Mouse (Mus musculus) gastrocnemius, postnatal 36 days (tissue): Measurements from ENCODE around the gene Pot1b. TPM values are rescaled to one million over a fixed set of nuclear protein-coding genes. Genes with fewer than 3 reads are reported as not detected.
A peak's percentile ranks its signal among the peaks of the same experiment; 100 is the strongest.

Experiments used
- DNase-seq, 2 experiments: peaks; one replicate each; pipeline ENCODE4 v3.0.0; 2022
- intact Hi-C: fragments of 180-260 bp; cut with DNase I; formaldehyde crosslinking; loops from one replicate; pipeline ENCODE4 v1.15.1; 2025
- long read RNA-seq, 2 experiments: library from polyadenylated mRNA; stranded (forward); transcript quantifications; one replicate each; pipeline ENCODE4 v2.0.0; 2021
- total RNA-seq, 2 experiments: library from RNA; stranded (reverse); gene quantifications; 2 replicates each; pipeline ENCODE4 v1.2.3; 2021

Pot1b gene
- 1 to 10 TPM; 1.3 to 1.4 TPM for total RNA-seq
- long read RNA-seq, experiment 1, partial matches to known transcripts, result 0 of 1 reads
- long read RNA-seq, experiment 1, other reads (novel, unspliced or antisense), result 0 of 1 reads
- long read RNA-seq, experiment 2, result 0 reads

GRCm38 (mm10) chr17:55711984-55712811, at the start of gene Pot1b:
Gene Pot1b, minus strand, starts transcription at chr17:55712628.
- intact Hi-C loops, result loop anchor here (10.0 kb wide), 1 partner anchor 153 kb away; no protein-coding TSS in a partner anchor
- peak; percentile 96 to 98 for DNase-seq

DNA sequence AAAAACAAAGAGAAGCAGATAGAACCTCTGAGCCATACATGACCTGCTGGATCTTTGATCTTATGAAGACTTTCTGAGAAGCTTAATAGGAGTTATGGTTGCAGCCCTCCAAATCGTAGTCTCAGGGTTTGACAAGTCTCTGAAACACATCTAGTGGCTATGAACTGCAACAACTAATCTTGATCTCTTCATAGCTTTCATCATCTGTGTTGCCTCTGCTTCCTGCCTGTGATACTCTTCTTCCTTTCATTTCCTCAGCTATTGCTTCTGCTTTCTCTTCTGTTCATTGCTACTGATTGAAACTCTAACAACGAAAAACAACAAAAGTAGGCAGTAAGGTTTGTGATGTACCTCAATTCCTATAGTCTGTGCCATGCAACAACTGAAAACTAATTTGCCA, 38.7 kb upstream of the Pot1b start:
- no peak for DNase-seq
- intact Hi-C loops, result no loop called here

DNA sequence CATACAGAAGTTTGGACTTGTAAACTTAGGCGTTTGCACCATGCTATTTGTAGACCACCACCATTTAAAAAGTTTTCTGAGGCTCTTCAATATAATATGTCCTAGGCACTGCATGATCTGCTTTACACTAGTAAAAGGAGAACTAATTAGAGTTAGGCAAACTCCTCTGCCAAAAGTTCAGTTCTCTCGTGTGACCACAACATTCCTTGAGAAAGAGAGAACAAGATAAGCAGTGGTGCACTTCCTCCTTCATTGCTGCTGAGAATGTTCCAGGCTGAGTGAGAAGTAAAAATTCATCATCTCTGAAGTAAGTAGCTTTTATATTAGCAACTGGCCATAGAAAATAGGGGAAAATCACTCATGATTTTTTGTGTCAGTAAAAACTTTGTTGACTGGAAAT, 37.4 kb upstream of the Pot1b start, which contains the start of gene Adgre4:
Gene Adgre4 (plus strand): TSS at position 199 of the 400 bp plus-strand sequence.
- DNase-seq, result no peak
- intact Hi-C loops, result no loop called here

- intact Hi-C loops, result no loop called here
- DNase-seq, result no peak
These were observed 24.2 kb upstream of the Pot1b start for GRCm38 (mm10) chr17:55736675-55737074.

DNA sequence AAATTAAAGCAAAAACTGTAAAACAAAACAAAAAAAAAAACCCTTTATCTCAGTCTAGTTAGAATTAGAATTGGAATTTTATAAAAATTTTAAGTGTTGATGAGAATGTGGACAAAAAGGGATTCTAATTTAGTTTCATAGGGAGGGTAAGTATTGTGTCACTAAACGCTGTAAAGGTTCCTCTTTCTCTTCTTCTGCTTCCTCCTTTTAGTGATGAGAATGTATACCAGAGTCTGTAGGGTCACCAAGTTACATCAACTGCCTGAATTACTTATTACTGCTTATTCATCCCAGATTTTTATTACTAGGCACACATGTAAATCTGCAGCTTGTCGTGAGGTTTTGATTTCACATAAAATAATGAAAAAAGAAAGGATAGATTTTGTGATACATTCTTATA, 13.8 kb upstream of the Pot1b start:
- intact Hi-C loops, result no loop called here
- DNase-seq, result no peak

DNA sequence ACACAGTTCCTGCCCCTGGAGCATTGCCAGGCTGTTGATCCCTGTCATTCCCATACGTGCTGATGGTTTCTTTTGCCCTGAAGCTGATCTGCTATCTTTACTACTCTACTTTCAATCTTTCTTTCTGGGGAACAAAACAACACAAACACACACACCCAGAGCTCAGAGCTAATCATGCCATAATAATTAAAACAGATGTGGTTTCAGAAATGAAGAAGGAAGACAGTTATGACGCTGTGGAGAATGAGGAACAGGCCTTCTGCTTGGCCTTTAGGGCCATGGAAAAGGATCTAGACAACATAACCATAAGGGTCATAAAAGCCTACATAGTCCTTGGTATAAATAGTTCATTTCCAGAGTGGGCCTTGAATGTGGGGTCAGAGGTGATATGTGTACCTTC, 9.8 kb upstream of the Pot1b start:
- no peak for DNase-seq
- intact Hi-C loops, result no loop called here

GRCm38 (mm10) chr17:55721270-55721669, 8.8 kb upstream of the Pot1b start:
- intact Hi-C loops, result no loop called here
- no peak for DNase-seq

DNA sequence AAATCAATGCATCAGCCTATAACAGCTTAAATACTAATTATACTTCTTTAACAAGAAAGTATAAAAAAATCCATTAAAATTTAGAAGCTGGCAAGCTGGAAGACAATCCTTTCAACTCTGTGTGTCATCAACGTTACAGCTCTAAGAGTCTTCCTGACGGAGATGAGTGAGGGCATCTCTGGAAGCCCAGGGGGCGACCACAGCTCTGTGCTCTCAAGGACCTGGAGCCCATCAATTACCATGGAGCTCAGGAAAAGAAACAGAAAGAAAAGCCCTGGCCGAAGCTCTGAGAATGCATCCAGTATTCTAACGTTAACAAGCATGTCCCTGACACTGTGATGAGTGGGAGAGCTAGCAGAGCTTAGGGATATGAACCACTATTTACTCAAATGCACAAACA, 9.6 kb downstream of the Pot1b start:
- DNase-seq, result no peak
- intact Hi-C loops, result no loop called here

- intact Hi-C loops, result no loop called here
- DNase-seq, result peak; percentile 31 to 46
These were observed 10.1 kb downstream of the Pot1b start for GRCm38 (mm10) chr17:55702161-55702820.

GRCm38 (mm10) chr17:55699388-55699787, 13.0 kb downstream of the Pot1b start:
- no peak for DNase-seq
- intact Hi-C loops, result no loop called here

GRCm38 (mm10) chr17:55661099-55661498, 51.3 kb downstream of the Pot1b start:
- intact Hi-C loops, result no loop called here
- no peak for DNase-seq

- intact Hi-C loops, result no loop called here
- no peak for DNase-seq
These were observed 87.3 kb downstream of the Pot1b start, which contains the start of gene Vmn2r118 for GRCm38 (mm10) chr17:55625092-55625491. Gene Vmn2r118, minus strand, starts transcription at chr17:55625192.

Other genes starting within 250 kb of the Pot1b start
- not detected for gene Vmn2r118, start 87.4 kb downstream of the Pot1b start, total RNA-seq
- gene Adgre4, start 37.4 kb upstream of the Pot1b start, total RNA-seq, result under 1 TPM; 0.08 to 0.17 TPM
- 1 to 10 TPM; 3.8 to 4.3 TPM for gene Zfp119a, start 166.3 kb upstream of the Pot1b start, total RNA-seq
- 1 to 10 TPM; 2.1 to 2.7 TPM for gene Zfp959, start 179.5 kb upstream of the Pot1b start, total RNA-seq
- 1 to 10 TPM; 2.6 to 2.7 TPM for gene Zfp119b, start 236.9 kb upstream of the Pot1b start, total RNA-seq
- gene Ebi3, start 240.0 kb upstream of the Pot1b start, total RNA-seq, result not detected
- 1 to 10 TPM; 7.8 to 8.8 TPM for gene Yju2, start 246.5 kb upstream of the Pot1b start, total RNA-seq